Mouse (Mus musculus) liver, adult 2 months (tissue): ENCODE measurements around the gene Nr4a1.

Experiments used
- CTCF ChIP-seq: fragments of 200-500 bp; IDR thresholded peaks from 2 replicates; pipeline ENCODE4 v1.5.1; 2011; ENCODE audit warnings: low read depth, low read length, control low read depth
- POLR2A ChIP-seq: fragments of 200-500 bp; IDR thresholded peaks from 2 replicates; pipeline ENCODE4 v1.6.1; 2011; ENCODE audit warnings: low read length, control low read depth; ENCODE audit not compliant: insufficient read depth; ENCODE audit errors: extremely low read depth

GRCm38 (mm10) chr15:101241236-101241635, 12.8 kb upstream of the Nr4a1 start:
- no peak for TF ChIP-seq POLR2A
- no peak for TF ChIP-seq CTCF
